In the genomic region with DNA sequence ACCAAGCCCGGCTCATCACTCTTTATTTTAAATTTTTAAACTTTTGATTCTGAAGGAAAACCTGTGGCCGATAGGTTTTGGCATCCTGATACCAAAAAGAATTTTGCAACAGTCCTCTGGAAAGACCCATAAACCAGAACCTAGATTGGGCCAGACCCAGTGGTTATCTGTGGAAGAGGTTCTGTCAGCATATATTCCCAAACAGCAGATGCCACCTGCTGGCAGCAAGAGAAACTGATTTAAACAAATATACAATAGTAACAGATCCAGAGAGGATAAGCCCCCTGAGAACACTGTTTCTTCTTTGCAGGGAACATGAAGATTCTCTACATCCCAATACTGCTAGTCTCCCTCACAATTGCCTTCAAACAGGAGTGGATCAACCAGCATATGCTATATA, we compare ENCODE assay signal across 27 mouse cellular contexts. TPM values are rescaled to one million over a fixed set of nuclear protein-coding genes. Genes with fewer than 3 reads are reported as not detected.
A peak's percentile ranks its signal among the peaks of the same experiment; 100 is the strongest.
DNase-seq lines count a peak whose midpoint lies in the region; TF ChIP-seq lines count a peak whose summit lies in the region.
"Had no signal": no experiment of that assay in that cellular context is flagged by ENCODE, and none has a peak within 500 bp of the region (broad histone marks: within the 10 kb centered on the region; RNA-seq: fewer than 3 reads in every experiment).

No protein-coding gene starts in this region.

- no peaks in the 10 kb centered on the region for H3K4me1 ChIP-seq in heart, embryonic 10.5 days
- no peaks in the 10 kb centered on the region for H3K4me1 ChIP-seq in E14TG2a.4 (replicated peaks; ENCODE audit: low read depth, low read length)
- H3K4me1 ChIP-seq: embryonic facial prominence, embryonic 12.5 days; heart, embryonic 15.5 days; intestine, embryonic 15.5 days had no signal

- no peak overlapping the region for H3K4me3 ChIP-seq in heart, embryonic 10.5 days
- H3K4me3 ChIP-seq in layer of hippocampus, adult 2 months, result no peak overlapping the region
- H3K4me3 ChIP-seq in E14TG2a.4 (replicated peaks; ENCODE audit: low read length), result no peak overlapping the region
- H3K4me3 ChIP-seq: embryonic facial prominence, embryonic 12.5 days; heart, embryonic 15.5 days; intestine, embryonic 15.5 days had no signal

- peak; percentile 66 for DNase-seq in heart, adult 11 months
- no peak for DNase-seq in heart, embryonic 10.5 days (ENCODE audit: low spot score)
- DNase-seq in layer of hippocampus, adult 2 months (ENCODE audit: low spot score in 2 of 2), result no peak
- DNase-seq in layer of hippocampus, adult 9-10 months (ENCODE audit: low spot score), result no peak
- peak; percentile 35 for DNase-seq in R1 (ENCODE audit: low read depth, low spot score)
- no peak for DNase-seq in urinary bladder, postnatal 14 days (ENCODE audit: low spot score)
- DNase-seq in lung, postnatal 14 days, result no peak
- DNase-seq: adrenal gland, postnatal 10 days; cerebellum, adult 11-12 months; cerebellum, adult 9-10 months; cerebellum, postnatal 25 days; forebrain, postnatal 0 days; gastrocnemius, postnatal 14 days; heart, postnatal 14 days had no signal

- no peak overlapping the region for H3K27ac ChIP-seq in heart, embryonic 10.5 days
- H3K27ac ChIP-seq in layer of hippocampus, adult 2 months, result no peak overlapping the region
- H3K27ac ChIP-seq: embryonic facial prominence, embryonic 12.5 days; heart, embryonic 15.5 days; hindbrain, embryonic 14.5 days; intestine, embryonic 15.5 days had no signal

- WGBS in heart, embryonic 10.5 days, result 92% methylated on average over 2 of the region's 2 CpGs

- TF ChIP-seq CTCF in layer of hippocampus, adult 2 months (conservative IDR thresholded peaks at IDR 0.05), result peak; percentile 46
- 0 out of 2 replicates have a peak, but pooled peaks have one; percentile 7 for TF ChIP-seq CTCF in E14TG2a.4 (conservative IDR thresholded peaks at IDR 0.05; ENCODE audit: low read length)

- no peaks in the 10 kb centered on the region for H3K36me3 ChIP-seq in heart, embryonic 10.5 days
- no peaks in the 10 kb centered on the region for H3K36me3 ChIP-seq in E14TG2a.4 (ENCODE audit: insufficient read depth, low read length)
- H3K36me3 ChIP-seq: embryonic facial prominence, embryonic 12.5 days; G1E; heart, embryonic 15.5 days; intestine, embryonic 15.5 days had no signal

- no peaks in the 10 kb centered on the region for H3K9me3 ChIP-seq in heart, embryonic 10.5 days
- H3K9me3 ChIP-seq in E14TG2a.4 (ENCODE audit: low read length), result 0 out of 2 replicates have a peak, but pooled peaks cover 6% of the 10 kb centered on the region
- H3K9me3 ChIP-seq: embryonic facial prominence, embryonic 12.5 days; G1E; heart, embryonic 15.5 days; intestine, embryonic 15.5 days had no signal

- no peaks in the 10 kb centered on the region for H3K27me3 ChIP-seq in heart, embryonic 10.5 days (ENCODE audit: insufficient read depth, poor library complexity, severe bottlenecking)
- H3K27me3 ChIP-seq in E14TG2a.4 (ENCODE audit: insufficient read depth, low read length), result no peaks in the 10 kb centered on the region
- H3K27me3 ChIP-seq: embryonic facial prominence, embryonic 12.5 days; heart, embryonic 15.5 days; intestine, embryonic 15.5 days had no signal

RNA-seq across cellular contexts. Expression of gene Gm10436, which starts 20.9 kb away (rescaled TPM):
- polyA plus RNA-seq in heart, embryonic 10.5 days (2016; fragmentation: Nextera tagmentation; extraction: Ambion mirVana), result not detected in 2 replicates
- total RNA-seq in layer of hippocampus, adult 2 months (2021), result not detected
- total RNA-seq: adrenal gland, postnatal 10 days; adrenal gland, postnatal 4 days; forebrain, postnatal 0 days; G1E; gastrocnemius, adult 18-20 months; gastrocnemius, postnatal 14 days; heart, postnatal 14 days; hematopoietic stem cell, adult 5-6 weeks had no signal
- polyA plus RNA-seq: cortical plate, adult 2 months; embryonic facial prominence, embryonic 12.5 days; forebrain, embryonic 11.5 days; forebrain, postnatal 0 days; G1E; gonadal fat pad, adult 2 months; heart, embryonic 11.5 days; heart, embryonic 15.5 days; hindbrain, embryonic 14.5 days; intestine, embryonic 15.5 days had no signal

RNA-seq across cellular contexts. Expression of gene Gm8332, which starts 47.0 kb away (rescaled TPM):
- not detected in 2 replicates for polyA plus RNA-seq in heart, embryonic 10.5 days (2016; fragmentation: Nextera tagmentation; extraction: Ambion mirVana)
- total RNA-seq in layer of hippocampus, adult 2 months (2021), result not detected
- total RNA-seq: adrenal gland, postnatal 10 days; adrenal gland, postnatal 4 days; forebrain, postnatal 0 days; gastrocnemius, adult 18-20 months; gastrocnemius, postnatal 14 days; heart, postnatal 14 days; hematopoietic stem cell, adult 5-6 weeks had no signal
- polyA plus RNA-seq: cortical plate, adult 2 months; embryonic facial prominence, embryonic 12.5 days; forebrain, embryonic 11.5 days; forebrain, postnatal 0 days; gonadal fat pad, adult 2 months; heart, embryonic 11.5 days; heart, embryonic 15.5 days; hindbrain, embryonic 14.5 days; intestine, embryonic 15.5 days had no signal

Comparison
In these comparisons a context has a peak if more than half of its experiments do, and no peak if none do; other contexts are left out.
1. DNase-seq: peak in heart, adult 11 months (single experiment) and R1 (single experiment); none in heart, embryonic 10.5 days (single experiment), layer of hippocampus, adult 2 months (0 of 2), layer of hippocampus, adult 9-10 months (single experiment), urinary bladder, postnatal 14 days (single experiment) and lung, postnatal 14 days (single experiment).